Mouse (Mus musculus) left cerebral cortex, adult 2 months (tissue): ENCODE measurements around the gene Cntnap2. TPM values are rescaled to one million over a fixed set of nuclear protein-coding genes. Genes with fewer than 3 reads are reported as not detected.

Source experiments
- DNase-seq, 2 experiments: peaks; one replicate each; pipeline ENCODE4 v3.0.0; 2021 to 2022; ENCODE audit warnings: low spot score in 2 of 2, mixed read lengths in 1 of 2; ENCODE audit errors: extremely low spot score in 1 of 2
- H3K27ac ChIP-seq: fragments of 200-600 bp; 2 replicates; pipeline ENCODE4 v1.8.1; 2022
- H3K4me3 ChIP-seq: fragments of 200-600 bp; 2 replicates; pipeline ENCODE4 v1.8.1; 2022
- CTCF ChIP-seq: fragments of 200-600 bp; IDR thresholded peaks from 2 replicates; pipeline ENCODE4 v1.8.1; 2022; ENCODE audit warnings: antibody characterized with exemption, mild to moderate bottlenecking, moderate library complexity
- intact Hi-C: fragments of 180-260 bp; cut with DNase I; formaldehyde crosslinking; loops from one replicate; pipeline ENCODE4 v1.15.1; 2025
- total RNA-seq, 2 experiments: library from RNA; stranded (reverse); gene quantifications; 2 replicates each; pipeline ENCODE4 v1.2.3; 2021

Gene Cntnap2
- total RNA-seq, 2 experiments from 2014 or later, result 116 to 119 TPM

DNA sequence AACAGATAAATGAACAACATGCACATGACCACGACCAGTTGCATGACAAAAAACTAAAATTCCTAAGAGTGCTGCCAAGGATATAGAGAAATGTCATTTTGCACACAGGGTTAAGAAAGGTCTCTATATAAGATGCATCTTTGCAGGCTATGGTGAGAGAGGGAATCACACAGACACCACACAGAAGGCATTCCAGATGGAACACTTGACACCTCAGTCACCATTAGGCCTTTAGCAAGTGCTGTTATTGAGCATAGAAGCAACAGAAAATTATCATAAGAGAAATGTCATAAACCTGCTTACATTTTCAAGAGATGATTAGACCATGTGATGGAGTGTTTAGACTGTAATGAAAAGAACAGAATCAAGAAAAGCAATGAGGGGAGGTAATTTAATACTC is 1107.7 kb downstream of the Cntnap2 start:
- DNase-seq, result no peak
- no peak for TF ChIP-seq CTCF
- Histone ChIP-seq H3K4me3 (no peak overlapping the region), H3K27ac (no peak overlapping the region)
- intact Hi-C loops, result no loop called here

GRCm38 (mm10) chr6:46197298-46197697 is 1138.1 kb downstream of the Cntnap2 start:
- no peak for DNase-seq
- no peak for TF ChIP-seq CTCF
- H3K27ac ChIP-seq, result no peak overlapping the region
- H3K4me3 ChIP-seq, result no peak overlapping the region
- intact Hi-C loops, result no loop called here

DNA sequence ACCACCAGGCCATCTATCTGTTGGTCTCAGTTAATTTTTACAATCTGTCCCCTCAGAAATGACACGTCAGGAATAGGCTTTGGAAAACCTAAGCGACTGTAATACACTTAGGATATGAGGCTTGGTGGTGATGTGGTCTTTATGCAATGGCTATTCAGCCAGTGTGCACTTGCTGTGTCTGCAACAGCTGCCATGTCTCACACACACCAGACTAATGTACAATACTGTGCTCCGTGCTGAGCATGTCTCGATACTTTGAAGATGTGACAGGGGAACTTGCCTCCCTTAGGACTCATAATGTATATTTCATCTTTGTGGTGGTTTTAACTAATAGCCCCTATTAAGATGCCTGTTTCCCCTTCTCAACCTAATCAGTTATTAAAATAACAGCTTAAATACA is 1142.7 kb downstream of the Cntnap2 start:
- DNase-seq, result no peak
- intact Hi-C loops, result no loop called here
- TF ChIP-seq CTCF, result no peak
- Histone ChIP-seq H3K4me3 (no peak overlapping the region), H3K27ac (no peak overlapping the region)

DNA sequence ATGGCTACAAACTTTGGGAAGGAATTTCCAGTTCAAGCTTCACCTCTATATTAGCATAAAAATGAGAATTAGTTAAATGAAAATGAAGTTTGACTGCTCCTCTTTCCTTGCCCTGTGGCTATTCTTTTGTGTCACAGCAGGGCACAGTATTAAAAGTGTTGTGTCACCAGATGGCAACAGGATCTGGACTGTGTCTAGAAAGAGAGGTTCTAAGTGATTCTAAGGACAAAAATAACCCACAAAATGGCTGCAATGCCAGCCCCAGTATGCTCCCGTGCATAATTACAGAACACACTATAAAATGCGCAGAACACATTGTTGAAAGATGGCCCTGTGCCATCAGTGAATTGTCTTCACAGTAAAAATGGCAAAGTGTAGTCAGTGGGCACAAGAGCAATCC is 1146.4 kb downstream of the Cntnap2 start:
- Histone ChIP-seq H3K4me3 (no peak overlapping the region), H3K27ac (no peak overlapping the region)
- no peak for TF ChIP-seq CTCF
- intact Hi-C loops, result no loop called here
- DNase-seq, result no peak

GRCm38 (mm10) chr6:46232889-46233288 is 1173.7 kb downstream of the Cntnap2 start:
- no peak for TF ChIP-seq CTCF
- no peak overlapping the region for H3K4me3 ChIP-seq
- H3K27ac ChIP-seq, result no peak overlapping the region
- no peak for DNase-seq
- intact Hi-C loops, result no loop called here

GRCm38 (mm10) chr6:46240349-46240748 is 1181.2 kb downstream of the Cntnap2 start:
- intact Hi-C loops, result no loop called here
- Histone ChIP-seq H3K4me3 (no peak overlapping the region), H3K27ac (no peak overlapping the region)
- TF ChIP-seq CTCF, result no peak
- no peak for DNase-seq

DNA sequence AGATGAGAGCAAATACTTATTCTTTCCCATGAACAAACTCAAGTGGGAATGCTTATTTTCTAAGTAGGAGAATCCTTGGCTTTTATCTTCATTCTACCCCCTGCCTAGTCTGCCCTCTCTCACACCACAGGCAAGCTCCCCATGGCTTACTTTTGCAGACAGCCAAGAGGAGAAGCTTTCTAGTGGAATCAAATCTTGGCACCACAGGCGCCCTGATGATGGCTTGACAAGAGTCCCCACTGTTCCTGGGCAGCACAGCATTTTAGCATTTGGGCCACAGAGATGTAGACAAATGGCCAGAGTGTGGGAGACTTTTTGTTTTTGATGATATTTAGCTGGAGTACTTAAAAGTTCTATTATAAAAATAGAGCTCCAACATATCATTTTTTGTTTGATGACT is 1204.0 kb downstream of the Cntnap2 start:
- intact Hi-C loops, result no loop called here
- H3K27ac ChIP-seq, result no peak overlapping the region
- H3K4me3 ChIP-seq, result no peak overlapping the region
- TF ChIP-seq CTCF, result no peak
- no peak for DNase-seq

DNA sequence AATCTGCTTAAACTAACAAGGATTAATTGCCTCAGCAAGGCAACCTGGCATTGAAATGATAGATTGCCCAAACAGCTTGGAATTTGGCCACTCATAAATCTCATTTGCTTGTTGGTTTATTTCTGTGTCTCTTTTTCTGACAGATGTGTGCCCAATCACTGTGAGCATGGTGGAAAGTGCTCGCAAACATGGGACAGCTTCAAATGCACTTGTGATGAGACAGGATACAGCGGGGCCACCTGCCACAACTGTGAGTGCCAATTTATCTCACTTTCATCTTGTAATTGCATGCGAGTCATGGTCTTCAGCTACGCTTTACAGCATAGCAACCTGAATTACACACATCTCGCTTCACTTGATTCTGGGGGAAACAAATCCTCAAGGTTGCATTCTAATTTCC is 1287.8 kb downstream of the Cntnap2 start:
- DNase-seq, result no peak
- Histone ChIP-seq H3K27ac (no peak overlapping the region), H3K4me3 (no peak overlapping the region)
- intact Hi-C loops, result no loop called here
- no peak for TF ChIP-seq CTCF

DNA sequence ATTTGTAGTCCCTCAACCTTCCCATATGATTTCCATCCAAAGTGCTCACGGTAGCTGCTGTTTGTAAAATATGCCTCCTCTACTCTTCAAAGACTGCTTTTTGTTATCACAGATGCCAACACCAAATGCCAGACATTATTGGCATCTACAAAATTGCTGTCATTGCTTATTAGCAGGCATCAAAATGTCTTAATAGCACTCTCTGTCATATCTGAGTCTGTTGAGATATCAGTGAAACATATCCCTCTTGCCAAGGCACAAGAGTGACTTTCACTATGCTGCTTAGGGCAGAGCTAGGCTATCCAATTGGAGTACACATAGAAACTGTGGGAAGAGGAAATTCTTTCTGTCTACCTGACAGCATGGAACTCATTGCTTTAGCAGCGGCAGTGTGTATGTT is 1301.9 kb downstream of the Cntnap2 start:
- no peak overlapping the region for H3K4me3 ChIP-seq
- no peak for DNase-seq
- no peak overlapping the region for H3K27ac ChIP-seq
- intact Hi-C loops, result no loop called here
- TF ChIP-seq CTCF, result no peak

DNA sequence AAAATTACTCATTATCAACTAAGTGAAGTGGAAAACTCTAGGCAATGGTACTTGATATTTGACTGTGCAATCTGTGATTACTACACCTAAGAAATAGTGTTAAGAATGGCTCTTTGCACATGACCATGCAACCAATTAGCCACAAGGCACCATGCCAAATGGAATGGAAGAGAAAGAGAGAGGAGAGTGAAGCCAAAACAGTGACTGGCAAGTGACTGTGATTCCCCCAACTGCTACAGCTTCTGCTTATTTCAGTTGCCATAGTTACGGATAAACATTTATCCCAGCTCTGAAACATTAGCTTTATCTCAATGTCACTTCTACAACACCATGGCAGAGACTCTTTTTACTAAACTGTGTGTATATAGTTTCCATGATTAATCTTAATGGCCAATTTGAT is 1303.0 kb downstream of the Cntnap2 start:
- intact Hi-C loops, result no loop called here
- no peak for TF ChIP-seq CTCF
- Histone ChIP-seq H3K27ac (no peak overlapping the region), H3K4me3 (no peak overlapping the region)
- no peak for DNase-seq

DNA sequence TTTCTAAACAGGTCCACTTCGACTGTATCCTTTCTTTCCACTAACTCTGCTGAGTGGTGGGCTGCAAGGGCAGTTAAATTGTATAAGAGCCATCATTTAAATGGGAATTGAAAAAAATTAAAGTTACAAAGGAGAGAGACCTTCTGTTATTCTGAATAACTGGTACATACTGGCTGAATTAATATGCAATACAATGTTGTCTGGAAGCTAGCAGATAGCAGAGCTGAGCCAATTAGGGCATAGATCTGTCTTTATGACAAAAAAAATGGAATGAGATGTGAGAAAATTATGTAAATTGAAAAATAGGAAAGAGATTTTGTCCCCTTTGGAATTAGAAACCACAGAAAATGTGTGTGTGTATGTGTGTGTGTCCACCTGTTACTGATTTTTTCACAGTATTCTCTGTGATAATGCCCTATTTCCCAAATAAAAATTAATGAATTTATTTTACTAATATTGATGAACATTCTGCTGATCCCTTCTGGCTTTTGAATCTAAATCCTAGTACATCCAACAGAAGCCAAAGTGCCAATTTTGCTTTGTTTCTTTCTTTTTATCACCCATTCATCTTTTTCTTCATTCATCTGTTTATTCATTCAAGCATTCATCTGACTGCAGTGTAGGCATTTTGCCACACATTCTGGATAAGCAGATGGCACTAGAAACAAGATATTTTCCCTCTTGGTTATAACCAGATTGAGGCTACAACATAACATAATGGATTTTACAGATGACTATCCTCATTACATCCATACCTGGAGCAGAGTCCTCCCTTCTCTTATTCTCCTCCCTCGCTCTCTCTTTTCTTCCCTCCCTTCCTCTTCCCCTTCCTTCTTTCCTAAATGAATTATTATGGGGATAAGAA is 1339.8 kb downstream of the Cntnap2 start:
- DNase-seq, result no peak
- TF ChIP-seq CTCF, result no peak
- intact Hi-C loops, result no loop called here
- Histone ChIP-seq H3K27ac (no peak overlapping the region), H3K4me3 (no peak overlapping the region)

DNA sequence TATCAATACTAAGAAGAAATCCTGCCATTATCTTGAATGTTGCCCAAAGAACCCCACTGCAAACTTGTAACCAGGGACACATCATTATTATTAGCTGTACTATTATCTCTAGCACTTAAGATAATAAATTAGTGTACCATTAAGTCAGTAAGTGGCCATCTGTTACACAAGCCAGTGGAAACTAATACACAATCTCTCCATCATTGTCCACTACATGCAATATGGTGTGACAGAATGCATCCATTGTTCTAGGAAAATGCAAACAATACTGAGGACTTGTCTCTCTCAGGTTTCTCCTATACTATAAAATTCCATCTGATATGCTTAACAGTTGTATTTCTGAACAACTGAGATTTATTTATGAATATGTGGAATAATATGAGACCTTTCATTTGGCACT is 1355.0 kb downstream of the Cntnap2 start:
- no peak for TF ChIP-seq CTCF
- DNase-seq, result no peak
- Histone ChIP-seq H3K27ac (no peak overlapping the region), H3K4me3 (no peak overlapping the region)
- intact Hi-C loops, result no loop called here

DNA sequence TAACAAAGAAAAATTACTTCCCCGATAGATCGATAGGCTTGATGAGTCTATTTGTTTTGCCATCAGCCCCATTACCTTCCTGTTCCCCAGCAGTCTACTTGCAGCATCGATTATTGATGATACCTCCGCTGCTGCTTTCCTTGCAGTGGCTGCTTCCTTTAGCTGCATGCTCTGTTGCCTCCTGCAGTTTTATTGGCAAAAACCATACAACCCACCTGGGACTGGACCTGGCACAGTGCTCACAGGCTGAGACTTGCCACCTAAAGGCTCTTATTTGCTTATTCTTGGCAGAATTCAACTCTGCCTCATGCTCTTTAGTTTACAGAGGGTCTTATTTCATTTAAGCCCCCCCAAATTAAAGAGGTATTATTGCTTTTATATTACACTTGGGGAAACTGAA is 1355.4 kb downstream of the Cntnap2 start:
- no peak overlapping the region for H3K27ac ChIP-seq
- intact Hi-C loops, result no loop called here
- no peak overlapping the region for H3K4me3 ChIP-seq
- no peak for TF ChIP-seq CTCF
- no peak for DNase-seq
